Mouse (Mus musculus): ENCODE data around the gene Tnk1.

DNA sequence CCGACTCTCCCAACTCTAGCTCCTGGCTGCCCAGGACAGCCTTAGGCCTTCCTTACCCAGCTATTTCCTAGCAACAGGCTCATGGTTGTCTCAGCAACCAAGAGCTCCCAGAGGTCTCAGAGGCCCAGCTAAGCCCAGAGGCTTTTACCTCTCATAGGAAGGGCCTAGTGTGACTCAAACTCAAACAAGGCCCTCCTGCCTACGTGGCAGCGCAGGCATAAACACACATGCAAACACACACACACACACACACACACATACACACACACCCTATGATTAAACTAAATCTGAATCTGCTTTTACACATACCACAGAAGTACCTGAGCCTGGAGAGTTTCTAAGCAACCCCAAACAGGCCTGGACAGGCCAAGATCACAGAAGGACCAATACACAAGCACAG lies 19.9 kb upstream of the Tnk1 start:
- TF ChIP-seq CTCF (conservative IDR thresholded peaks at IDR 0.05; ENCODE audit: low read length) (no peak), POU5F1 (IDR thresholded peaks at IDR 0.05; ENCODE audit: borderline replicate concordance, low read length) (no peak)
